Mouse (Mus musculus) frontal cortex, postnatal 25 days (tissue): ENCODE results near the gene Fam47e.
"Not testable (repeated sequence)": the region's sequence is repeated elsewhere in the genome, so short reads cannot be mapped to it uniquely, and the experiment has no call there.

Experiments used
- DNase-seq, 2 experiments: peaks; one replicate each; pipeline ENCODE4 v3.0.0; 2022; ENCODE audit warnings: low spot score in 2 of 2

The Fam47e gene

DNA sequence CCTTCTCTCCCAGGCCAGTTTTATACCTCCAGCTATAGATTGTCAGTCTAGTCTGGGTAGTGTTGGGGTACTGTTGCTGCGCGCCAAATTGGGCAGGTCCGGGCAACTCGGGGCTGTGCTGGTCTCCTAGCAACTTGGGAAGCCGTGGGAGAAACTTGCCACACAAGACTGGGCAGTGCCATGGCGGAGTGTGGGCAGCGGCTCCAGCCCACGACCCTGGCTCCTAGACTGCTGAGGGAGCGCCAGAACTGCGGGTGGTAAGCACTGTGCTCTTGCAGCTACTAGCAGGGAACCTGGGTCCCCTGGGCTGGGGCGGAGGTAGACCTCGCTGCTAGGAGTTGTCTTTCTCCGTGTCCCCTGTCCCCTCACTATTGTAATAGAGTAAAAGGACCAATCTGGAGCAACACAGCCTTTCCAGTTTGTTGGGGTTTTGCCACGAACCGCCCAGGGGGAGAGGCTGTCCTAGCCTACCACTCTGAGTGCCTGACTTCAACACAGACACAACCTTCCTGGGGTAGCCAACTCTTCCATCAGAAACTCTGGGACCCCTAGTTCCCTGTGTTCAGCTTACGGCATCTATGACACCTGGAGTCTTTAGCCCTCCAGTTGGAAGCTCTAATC, at the start of gene Fam47e:
Gene Fam47e, plus strand, starts transcription at position 179 of the 621 bp plus-strand sequence.
- peak; percentile 11 to 40 for DNase-seq

GRCm38 (mm10) chr5:92505402-92505865, 49.4 kb upstream of the Fam47e start:
- DNase-seq, result peak; percentile 92 to 93

GRCm38 (mm10) chr5:92506301-92506729, 48.6 kb upstream of the Fam47e start:
- DNase-seq, result no peak

DNA sequence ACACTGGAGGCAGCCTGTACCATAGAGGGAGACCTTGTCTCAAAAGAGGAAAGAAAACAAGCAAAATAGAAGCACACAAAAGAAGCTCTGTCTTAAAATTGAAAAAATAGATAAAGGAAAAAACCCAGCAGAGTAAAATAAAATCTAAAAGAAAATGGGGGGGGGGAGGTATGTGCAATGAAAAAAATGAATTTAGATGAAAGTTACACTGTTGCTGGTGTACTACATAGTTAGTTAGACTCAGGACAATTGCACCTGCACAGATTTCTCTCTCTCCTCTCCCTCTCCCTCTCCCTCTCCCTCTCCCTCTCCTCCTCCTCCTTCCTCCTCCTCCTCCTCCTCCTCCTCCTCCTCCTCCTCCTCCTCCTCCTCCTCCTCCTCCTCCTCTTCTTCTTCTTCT, 48.1 kb upstream of the Fam47e start, which contains the start of gene Scarb2:
Gene Scarb2, minus strand, starts transcription at position 101 of the 400 bp plus-strand sequence.
- DNase-seq, result no peak

DNA sequence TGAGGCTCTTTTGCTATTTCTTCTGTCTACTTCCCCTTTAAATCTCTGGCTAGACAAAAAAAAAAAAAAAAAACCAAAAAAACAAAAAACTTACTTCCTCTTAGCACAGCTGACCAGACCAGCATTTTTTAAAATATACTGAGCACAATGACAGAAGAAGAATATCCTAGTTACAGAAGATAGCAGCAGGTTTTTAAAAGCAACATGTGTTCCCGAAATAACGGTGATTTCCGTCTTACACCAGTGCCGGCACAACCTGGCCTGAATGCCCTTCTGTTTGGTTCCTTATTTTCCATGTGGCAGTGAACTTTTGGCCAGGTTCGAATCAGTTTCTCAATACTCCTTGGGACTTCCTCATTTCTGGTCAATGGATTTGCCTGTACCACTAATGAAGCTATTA, 46.0 kb upstream of the Fam47e start:
- no peak for DNase-seq

DNA sequence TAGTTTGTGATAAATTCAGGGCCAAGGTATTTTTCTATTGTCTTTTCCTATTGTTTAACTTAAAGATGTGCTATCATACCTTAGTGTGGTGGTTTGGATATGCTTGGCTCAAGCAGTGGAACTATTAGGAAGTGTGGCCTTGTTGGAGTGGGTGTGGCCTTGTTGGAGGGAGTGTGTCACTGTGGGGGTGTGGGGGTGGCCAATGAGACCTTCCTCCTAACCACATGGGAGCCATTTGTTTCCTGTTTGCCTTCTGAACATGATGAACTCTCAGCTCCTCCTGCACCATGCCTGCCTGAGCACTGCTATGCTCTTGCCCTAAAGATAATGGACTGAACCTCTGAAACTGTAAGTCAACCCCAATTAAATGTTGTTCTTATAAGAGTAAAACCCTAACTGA, 43.6 kb upstream of the Fam47e start:
- no peak for DNase-seq

DNA sequence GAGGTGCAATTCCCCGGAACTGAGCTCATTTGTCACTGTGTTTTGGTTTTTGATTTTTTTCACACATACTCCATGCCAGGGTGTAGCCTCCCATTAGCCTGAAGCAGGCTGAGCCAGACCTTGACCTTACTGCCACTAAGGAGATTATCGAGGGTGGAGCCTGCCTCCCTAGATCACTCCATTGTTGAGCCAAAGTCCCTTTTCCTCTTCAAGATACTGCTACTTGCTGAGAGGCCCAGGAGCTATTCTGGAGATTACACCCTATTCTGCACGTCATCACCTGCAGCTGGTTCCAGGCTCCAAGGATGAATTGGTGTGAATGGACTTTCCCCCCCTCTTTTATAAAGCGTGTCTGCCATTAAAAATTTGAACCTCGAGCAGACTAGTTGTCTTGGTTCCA, 42.8 kb upstream of the Fam47e start:
- no peak for DNase-seq

DNA sequence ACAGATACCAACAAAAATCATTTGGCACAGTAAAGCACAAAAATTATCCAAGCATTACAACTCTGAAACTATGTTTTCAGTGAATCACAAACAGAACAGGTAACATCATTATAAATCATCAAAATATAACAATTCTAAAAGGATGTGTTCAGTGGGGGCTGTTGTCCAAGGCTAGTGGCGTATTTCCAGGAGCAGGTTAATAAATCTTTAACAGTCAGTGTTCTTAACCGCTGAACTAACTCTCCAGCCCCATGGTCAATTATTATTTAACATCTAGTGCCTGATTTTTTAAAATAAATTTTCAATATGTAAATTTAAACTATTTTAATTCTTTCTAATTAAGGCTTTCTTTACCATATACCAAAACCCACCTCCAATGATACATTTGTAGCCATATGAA, 33.7 kb upstream of the Fam47e start:
- not testable (repeated sequence) for DNase-seq

GRCm38 (mm10) chr5:92524821-92525258, 30.0 kb upstream of the Fam47e start:
- no peak for DNase-seq

GRCm38 (mm10) chr5:92539698-92540097, 15.2 kb upstream of the Fam47e start:
- no peak for DNase-seq

DNA sequence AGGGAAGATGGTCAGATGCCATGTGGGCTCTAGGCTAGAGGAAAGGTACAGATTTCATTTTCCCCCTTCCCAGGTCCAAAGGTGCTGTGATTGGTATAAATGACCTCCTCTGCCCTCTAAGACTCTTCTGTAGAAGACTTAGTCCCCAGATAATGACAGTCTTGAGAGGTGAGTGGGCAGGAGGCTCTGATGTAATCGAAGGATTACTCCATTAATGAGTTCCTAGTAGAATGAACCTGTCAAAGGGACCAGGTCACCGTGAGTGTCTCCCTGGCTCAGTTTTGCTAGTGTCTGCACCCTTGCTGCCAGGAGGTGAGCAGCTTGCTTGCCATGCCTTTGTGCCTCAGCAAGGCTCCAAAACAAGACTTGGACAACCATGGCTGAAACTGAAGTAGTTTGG, 2.3 kb upstream of the Fam47e start:
- no peak for DNase-seq

DNA sequence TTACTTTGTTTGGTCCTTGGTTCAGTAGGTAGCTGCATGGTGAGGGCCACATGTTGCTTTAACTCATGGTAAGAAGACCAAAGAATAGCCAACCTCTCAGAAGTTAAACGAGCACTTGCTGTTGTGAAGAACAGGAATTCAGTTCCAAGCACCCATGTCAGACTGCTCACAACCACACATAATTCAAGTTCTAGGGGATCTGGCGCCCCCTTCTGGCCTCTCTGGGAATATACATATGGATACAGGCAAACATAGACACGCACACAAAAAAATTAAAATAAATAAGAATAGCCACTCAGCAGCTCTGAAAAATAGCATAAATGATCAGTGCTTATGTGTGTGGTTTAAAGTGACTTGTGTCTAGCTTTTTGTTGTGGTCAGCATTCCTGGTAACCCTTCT, 930 bp upstream of the Fam47e start:
- no peak for DNase-seq

DNA sequence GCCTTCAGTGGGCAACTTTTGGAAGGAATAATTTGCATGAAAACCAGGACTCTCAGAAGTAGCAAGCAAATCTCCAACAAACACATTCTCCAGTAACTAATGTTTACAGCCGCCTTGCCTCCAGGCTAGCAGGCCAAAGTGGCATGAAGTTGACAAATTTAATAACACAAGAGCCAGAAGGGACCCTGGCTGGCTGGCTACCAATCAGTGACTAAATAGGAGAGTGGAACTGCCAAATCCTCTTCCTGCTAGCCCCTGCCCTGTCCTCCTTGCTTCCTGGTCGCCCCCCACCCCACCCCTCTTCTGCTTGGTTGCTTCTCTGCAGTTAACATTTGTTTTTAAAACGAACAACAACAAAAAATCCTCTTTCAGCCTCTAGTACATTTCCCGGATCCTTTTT, 426 bp upstream of the Fam47e start:
- no peak for DNase-seq

- DNase-seq, result no peak
These were observed 1.0 kb downstream of the Fam47e start for GRCm38 (mm10) chr5:92555905-92556304.

- DNase-seq, result no peak
These were observed 2.6 kb downstream of the Fam47e start for GRCm38 (mm10) chr5:92557508-92557907.

DNA sequence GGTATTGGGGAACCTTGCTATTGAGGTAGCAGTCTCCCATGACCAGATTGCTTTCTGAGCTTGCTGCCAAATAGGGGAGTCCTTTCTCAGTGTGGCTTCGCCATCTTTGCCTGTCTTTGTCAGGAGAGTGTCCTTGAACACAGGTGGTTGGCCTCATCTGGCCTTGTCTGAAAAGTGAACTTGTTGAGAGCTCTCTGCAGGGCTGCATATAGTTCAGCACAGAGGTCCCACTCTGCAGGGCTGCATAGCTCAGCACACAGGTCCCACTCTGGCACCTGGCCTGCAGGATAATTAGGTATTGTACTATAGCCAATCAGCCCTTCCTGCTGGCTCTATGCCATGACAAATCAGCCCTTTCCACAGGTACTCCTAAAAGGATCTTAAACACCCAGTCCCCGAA, 5.3 kb downstream of the Fam47e start:
- DNase-seq, result no peak

GRCm38 (mm10) chr5:92562002-92562401, 7.1 kb downstream of the Fam47e start:
- no peak for DNase-seq

- DNase-seq, result no peak
These were observed 16.4 kb downstream of the Fam47e start for GRCm38 (mm10) chr5:92571232-92571631.

GRCm38 (mm10) chr5:92579559-92579958, 24.7 kb downstream of the Fam47e start:
- no peak for DNase-seq

- no peak for DNase-seq
These were observed 31.1 kb downstream of the Fam47e start for GRCm38 (mm10) chr5:92585932-92586331.

DNA sequence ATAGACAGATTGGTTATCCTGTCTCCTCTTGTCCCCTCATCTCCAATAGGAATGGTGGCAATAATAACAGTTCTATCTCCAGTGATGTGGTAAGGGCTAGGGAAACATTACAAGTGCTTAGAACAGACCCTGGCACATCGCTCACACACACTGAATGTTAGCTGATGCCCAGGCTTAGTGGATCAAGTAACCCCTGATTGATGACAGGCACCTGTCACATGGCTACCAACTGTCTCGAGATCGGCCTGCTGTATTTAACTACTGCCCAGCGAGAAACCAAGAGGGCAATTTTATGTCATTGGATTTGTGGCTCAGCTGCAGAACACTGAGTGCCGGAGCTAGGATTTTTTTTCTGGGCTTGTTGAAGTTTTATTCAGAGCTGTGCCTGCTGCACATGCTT, 40.2 kb downstream of the Fam47e start:
- DNase-seq, result no peak

- no peak for DNase-seq
These were observed 42.0 kb downstream of the Fam47e start for GRCm38 (mm10) chr5:92596865-92597264.

GRCm38 (mm10) chr5:92599030-92599429, 44.2 kb downstream of the Fam47e start:
- no peak for DNase-seq
